Mouse (Mus musculus): ENCODE measurements around the gene Itgb7.

DNA sequence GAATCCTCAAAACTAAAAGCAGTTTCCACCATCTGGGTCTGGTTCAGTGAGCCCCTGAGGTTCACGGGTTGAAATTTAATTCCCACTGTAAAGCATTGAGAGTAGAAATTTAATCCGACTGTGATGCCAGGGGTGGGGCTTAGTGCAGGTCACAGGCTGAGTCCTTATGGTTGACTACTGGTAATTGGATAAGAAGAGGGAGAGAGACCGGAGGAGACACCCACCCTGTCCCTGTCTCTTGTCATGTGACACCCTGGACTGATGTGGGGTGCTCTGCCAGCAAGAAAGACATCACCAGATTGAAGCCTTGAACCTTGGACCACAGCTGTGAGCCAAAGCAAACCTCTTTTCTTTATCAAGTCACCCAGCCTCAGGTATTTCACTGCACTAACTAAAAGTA lies 48.7 kb downstream of the Itgb7 start:
- TF ChIP-seq MYOD1 (IDR thresholded peaks at IDR 0.05; ENCODE audit: control insufficient read depth in 1 of 3, insufficient read length in 2 of 3, low read depth in 2 of 3) (no peak), POLR2A (IDR thresholded peaks at IDR 0.05; ENCODE audit: insufficient read length, low read depth) (no peak), POLR2AphosphoS2 (IDR thresholded peaks at IDR 0.05; ENCODE audit: insufficient read length, low read depth) (no peak), CEBPB (IDR thresholded peaks at IDR 0.05; ENCODE audit: insufficient read depth, poor library complexity, severe bottlenecking) (no peak), MAX (IDR thresholded peaks at IDR 0.05; ENCODE audit: low read depth) (no peak), REST (IDR thresholded peaks at IDR 0.05; ENCODE audit: insufficient read depth, insufficient read length) (no peak), USF1 (IDR thresholded peaks at IDR 0.05; ENCODE audit: low read depth) (no peak), MYOG (IDR thresholded peaks at IDR 0.05; ENCODE audit: control insufficient read depth in 1 of 3, insufficient read depth in 1 of 3, insufficient read length in 2 of 3, low read depth in 2 of 3) (no peak), E2F4 (IDR thresholded peaks at IDR 0.05; ENCODE audit: insufficient read depth) (no peak), TCF12 (IDR thresholded peaks at IDR 0.05; ENCODE audit: insufficient read depth, poor library complexity, severe bottlenecking) (no peak), TCF3 (IDR thresholded peaks at IDR 0.05; ENCODE audit: insufficient read length, low read depth) (no peak), SRF (IDR thresholded peaks at IDR 0.05; ENCODE audit: control insufficient read depth, insufficient read length, low read depth) (no peak)
